Mouse (Mus musculus) neural tube, embryonic 14.5 days (tissue): ENCODE measurements around the gene Helq. TPM values are rescaled to one million over a fixed set of nuclear protein-coding genes. Genes with fewer than 3 reads are reported as not detected.

ENCODE experiments used
- ATAC-seq: fragments of 200-750 bp; cut with Nextera tagmentation; 2 replicates; pipeline ENCODE4 v1.8.0; 2017; ENCODE audit warnings: low read depth, mild to moderate bottlenecking, moderate TSS enrichment, moderate library complexity
- H3K27ac ChIP-seq: fragments of 300-500 bp; sonication (generic); 2 replicates; pipeline ENCODE4 v1.5.1; 2014; ENCODE audit warnings: low read depth, mild to moderate bottlenecking, control low read depth, low read length, moderate library complexity, mixed read lengths
- H3K27me3 ChIP-seq: fragments of 300-500 bp; sonication (generic); 2 replicates; pipeline ENCODE4 v1.6.1; 2014; ENCODE audit warnings: low read length; ENCODE audit not compliant: control insufficient read depth, insufficient read depth
- H3K36me3 ChIP-seq: fragments of 300-500 bp; sonication (generic); 2 replicates; pipeline ENCODE4 v1.6.1; 2014; ENCODE audit warnings: low read length, mixed read lengths; ENCODE audit not compliant: control insufficient read depth, insufficient read depth
- H3K4me1 ChIP-seq: fragments of 300-500 bp; sonication (generic); 2 replicates; pipeline ENCODE4 v1.6.1; 2014; ENCODE audit warnings: low read length; ENCODE audit not compliant: control insufficient read depth, insufficient read depth
- H3K4me2 ChIP-seq: fragments of 300-500 bp; sonication (generic); 2 replicates; pipeline ENCODE4 v1.6.1; 2014; ENCODE audit warnings: mild to moderate bottlenecking, low read depth, low read length, control low read depth
- H3K4me3 ChIP-seq: fragments of 300-500 bp; sonication (generic); 2 replicates; pipeline ENCODE4 v1.5.1; 2014; ENCODE audit warnings: low read depth, low read length, control low read depth, mixed read lengths
- H3K9ac ChIP-seq: fragments of 300-500 bp; sonication (generic); replicated peaks from 2 replicates; pipeline ENCODE4 v1.6.1; 2014; ENCODE audit warnings: low read depth, mild to moderate bottlenecking, control low read depth, low read length, mixed read lengths
- H3K9me3 ChIP-seq: fragments of 300-500 bp; sonication (generic); 2 replicates; pipeline ENCODE4 v1.6.1; 2016; ENCODE audit warnings: low read length; ENCODE audit not compliant: control insufficient read depth
- WGBS: fragments of 180-500 bp; shearing (Covaris S2); extraction: QIAGEN DNeasy Blood & Tissue Kit; methylation state at CpG from one replicate; pipeline ENCODE4 v1.1.7; 2014; 5-methylcytosine and 5-hydroxymethylcytosine counted together
- polyA plus RNA-seq: library from polyadenylated mRNA; unstranded; fragments of >200 nt; fragmentation: Nextera tagmentation; extraction: Ambion mirVana; gene quantifications from 2 replicates; pipeline ENCODE4 v1.2.1, GENCODE M21; 2014

The Helq gene
- 27.3 and 29.7 TPM in 2 replicates for polyA plus RNA-seq

GRCm38 (mm10) chr5:100798165-100798860, at the start of gene Helq, which contains the start of gene Mrps18c:
Helq (minus strand) TSS chr5:100798598.
Mrps18c (plus strand) TSS chr5:100798627.
- Histone ChIP-seq H3K9ac (peak within 1 kb of the TSS; percentile 87), H3K4me2 (peak within 1 kb of the TSS; percentile 88)
- peak; percentile 98 for ATAC-seq

GRCm38 (mm10) chr5:100847143-100847542, 48.7 kb upstream of the Helq start:
- Histone ChIP-seq H3K27me3 (peaks cover 28% of the 10 kb centered on the region), H3K4me1 (peaks cover 7% of the 10 kb centered on the region), H3K4me3 (peak overlapping the region; percentile 48; the same call in 1 of the 2 replicates), H3K9me3 (no peaks in the 10 kb centered on the region), H3K27ac (no peak overlapping the region), H3K4me2 (peak overlapping the region; percentile 95; the same call in 1 of the 2 replicates), H3K36me3 (no peaks in the 10 kb centered on the region), H3K9ac (no peak overlapping the region)
- no peak for ATAC-seq
- WGBS, result 4% methylated on average over 2 of the region's 2 CpGs

More at GRCm38 (mm10) chr5:100798165-100798860, at the start of gene Helq, which contains the start of gene Mrps18c:
- Histone ChIP-seq H3K36me3 (peaks cover 33% of the 10 kb centered on the region), H3K27ac (peak within 1 kb of the TSS; percentile 67; the same call in 1 of the 2 replicates), H3K9me3 (no peaks in the 10 kb centered on the region), H3K4me1 (peaks cover 14% of the 10 kb centered on the region; the same call in 1 of the 2 replicates), H3K4me3 (peak within 1 kb of the TSS; percentile 80), H3K27me3 (no peaks in the 10 kb centered on the region)
- under 1% methylated on average over 67 of the region's 67 CpGs for WGBS

- H3K36me3 ChIP-seq, result no peaks in the 10 kb centered on the region
- peak overlapping the region; percentile 95 for H3K4me2 ChIP-seq
- peak overlapping the region; percentile 48 for H3K4me3 ChIP-seq
- peaks cover 7% of the 10 kb centered on the region for H3K4me1 ChIP-seq
- no peaks in the 10 kb centered on the region for H3K9me3 ChIP-seq
- WGBS, result 2% methylated on average over 21 of the region's 22 CpGs
- peaks cover 28% of the 10 kb centered on the region for H3K27me3 ChIP-seq
- H3K9ac ChIP-seq, result peak overlapping the region; percentile 47
- no peak overlapping the region for H3K27ac ChIP-seq
- ATAC-seq, result peak; percentile 34; the same call in 1 of the 2 replicates
These were observed 48.2 kb upstream of the Helq start for GRCm38 (mm10) chr5:100846599-100846920.

GRCm38 (mm10) chr5:100845848-100846598, 47.6 kb upstream of the Helq start:
- no peaks in the 10 kb centered on the region for H3K9me3 ChIP-seq
- under 1% methylated on average over 49 of the region's 52 CpGs for WGBS
- H3K4me1 ChIP-seq, result peaks cover 7% of the 10 kb centered on the region
- peak overlapping the region; percentile 47 for H3K9ac ChIP-seq
- H3K4me3 ChIP-seq, result peak overlapping the region; percentile 48
- H3K27ac ChIP-seq, result no peak overlapping the region
- H3K36me3 ChIP-seq, result no peaks in the 10 kb centered on the region
- H3K27me3 ChIP-seq, result peaks cover 28% of the 10 kb centered on the region
- peak overlapping the region; percentile 95 for H3K4me2 ChIP-seq
- ATAC-seq, result peak; percentile 63

GRCm38 (mm10) chr5:100845485-100845847, 47.1 kb upstream of the Helq start, which contains the start of gene Gpat3:
Gpat3 (plus strand) TSS chr5:100845713.
- H3K27me3 ChIP-seq, result peaks cover 28% of the 10 kb centered on the region
- peak; percentile 44; the same call in 1 of the 2 replicates for ATAC-seq
- peak within 1 kb of the TSS; percentile 95 for H3K4me2 ChIP-seq
- no peaks in the 10 kb centered on the region for H3K9me3 ChIP-seq
- H3K4me3 ChIP-seq, result peak within 1 kb of the TSS; percentile 48
- H3K4me1 ChIP-seq, result peaks cover 7% of the 10 kb centered on the region
- H3K9ac ChIP-seq, result peak within 1 kb of the TSS; percentile 47
- H3K36me3 ChIP-seq, result no peaks in the 10 kb centered on the region
- no peak within 1 kb of the TSS for H3K27ac ChIP-seq
- under 1% methylated on average over 16 of the region's 16 CpGs for WGBS

- Histone ChIP-seq H3K9ac (no peak overlapping the region), H3K4me3 (no peak overlapping the region), H3K36me3 (no peaks in the 10 kb centered on the region), H3K4me1 (peaks cover 7% of the 10 kb centered on the region), H3K4me2 (no peak overlapping the region), H3K27me3 (peaks cover 28% of the 10 kb centered on the region), H3K9me3 (no peaks in the 10 kb centered on the region), H3K27ac (no peak overlapping the region)
- no peak for ATAC-seq
- 55% methylated on average over 3 of the region's 3 CpGs for WGBS
These were observed 46.1 kb upstream of the Helq start for GRCm38 (mm10) chr5:100844485-100844884.

GRCm38 (mm10) chr5:100837907-100838306, 39.5 kb upstream of the Helq start:
- H3K27me3 ChIP-seq, result no peaks in the 10 kb centered on the region
- ATAC-seq, result no peak
- 94% methylated on average over 7 of the region's 7 CpGs for WGBS
- H3K4me3 ChIP-seq, result no peak overlapping the region
- H3K4me1 ChIP-seq, result no peaks in the 10 kb centered on the region
- no peak overlapping the region for H3K4me2 ChIP-seq
- H3K27ac ChIP-seq, result no peak overlapping the region
- H3K9ac ChIP-seq, result no peak overlapping the region
- H3K9me3 ChIP-seq, result no peaks in the 10 kb centered on the region
- no peaks in the 10 kb centered on the region for H3K36me3 ChIP-seq

GRCm38 (mm10) chr5:100835862-100836538, 37.6 kb upstream of the Helq start:
- H3K9ac ChIP-seq, result no peak overlapping the region
- H3K27ac ChIP-seq, result no peak overlapping the region
- no peak for ATAC-seq
- H3K4me1 ChIP-seq, result no peaks in the 10 kb centered on the region
- no peaks in the 10 kb centered on the region for H3K9me3 ChIP-seq
- WGBS, result 76% methylated on average over 9 of the region's 9 CpGs
- H3K36me3 ChIP-seq, result no peaks in the 10 kb centered on the region
- H3K27me3 ChIP-seq, result no peaks in the 10 kb centered on the region
- H3K4me3 ChIP-seq, result no peak overlapping the region
- no peak overlapping the region for H3K4me2 ChIP-seq
